Mouse (Mus musculus) kidney, adult 11 months (tissue): ENCODE measurements around the gene Parm1.

ENCODE experiments used
- DNase-seq: peaks from one replicate; pipeline ENCODE4 v3.0.0; 2022

Gene Parm1

GRCm38 (mm10) chr5:91655263-91655662 lies 137.8 kb downstream of the Parm1 start:
- no peak for DNase-seq

GRCm38 (mm10) chr5:91662715-91663114 lies 145.3 kb downstream of the Parm1 start:
- no peak for DNase-seq

GRCm38 (mm10) chr5:91667127-91667526 lies 149.7 kb downstream of the Parm1 start:
- no peak for DNase-seq

- DNase-seq = no peak
These were observed 151.8 kb downstream of the Parm1 start for GRCm38 (mm10) chr5:91669235-91669634.
